Mouse (Mus musculus) forebrain, embryonic 10.5 days (tissue): ENCODE data around the gene Krit1. TPM values are rescaled to one million over a fixed set of nuclear protein-coding genes. Genes with fewer than 3 reads are reported as not detected.
"Not testable (repeated sequence)": the region's sequence is repeated elsewhere in the genome, so short reads cannot be mapped to it uniquely, and the experiment has no call there.

Source experiments
- DNase-seq: peaks from one replicate; pipeline ENCODE4 v3.0.0-alpha.2; 2017; ENCODE audit warnings: low spot score; ENCODE audit errors: extremely low spot score
- H3K27ac ChIP-seq: fragments of 300-500 bp; sonication (generic); 2 replicates; pipeline ENCODE4 v1.5.1; 2016; ENCODE audit warnings: mild to moderate bottlenecking
- H3K27me3 ChIP-seq: fragments of 300-500 bp; sonication (generic); 2 replicates; pipeline ENCODE4 v1.6.1; 2016; ENCODE audit warnings: mild to moderate bottlenecking; ENCODE audit not compliant: poor library complexity, severe bottlenecking
- H3K36me3 ChIP-seq: fragments of 300-500 bp; sonication (generic); replicated peaks from 2 replicates; pipeline ENCODE4 v1.6.1; 2016; ENCODE audit warnings: mild to moderate bottlenecking, moderate library complexity
- H3K4me1 ChIP-seq: fragments of 300-500 bp; sonication (generic); 2 replicates; pipeline ENCODE4 v1.6.1; 2016
- H3K4me3 ChIP-seq: fragments of 300-500 bp; sonication (generic); 2 replicates; pipeline ENCODE4 v1.5.1; 2016; ENCODE audit warnings: mild to moderate bottlenecking, moderate library complexity
- H3K9me3 ChIP-seq: fragments of 300-500 bp; sonication (generic); 2 replicates; pipeline ENCODE4 v1.6.1; 2016; ENCODE audit warnings: mild to moderate bottlenecking, moderate library complexity
- WGBS: fragments of 180-500 bp; shearing (Covaris S2); methylation state at CpG from one replicate; pipeline ENCODE4 v1.1.7; 2016; 5-methylcytosine and 5-hydroxymethylcytosine counted together
- polyA plus RNA-seq: library from polyadenylated mRNA; unstranded; fragments of >200 nt; fragmentation: Nextera tagmentation; extraction: Ambion mirVana; gene quantifications from 2 replicates; pipeline ENCODE4 v1.2.1, GENCODE M21; 2016

Gene Krit1
- polyA plus RNA-seq, 1 experiment from 2014 or later, result 61.5 TPM

GRCm38 (mm10) chr5:3801672-3802432, 1.1 kb upstream of the Krit1 start:
- WGBS, result 10% methylated on average over 18 of the region's 18 CpGs
- H3K4me1 ChIP-seq, result peaks cover 31% of the 10 kb centered on the region
- peak overlapping the region; percentile 88 for H3K4me3 ChIP-seq
- H3K27ac ChIP-seq, result peak overlapping the region; percentile 94
- H3K36me3 ChIP-seq, result no peaks in the 10 kb centered on the region; the same call in 1 of the 2 replicates
- H3K27me3 ChIP-seq, result no peaks in the 10 kb centered on the region
- no peak for DNase-seq
- H3K9me3 ChIP-seq, result no peaks in the 10 kb centered on the region

DNA sequence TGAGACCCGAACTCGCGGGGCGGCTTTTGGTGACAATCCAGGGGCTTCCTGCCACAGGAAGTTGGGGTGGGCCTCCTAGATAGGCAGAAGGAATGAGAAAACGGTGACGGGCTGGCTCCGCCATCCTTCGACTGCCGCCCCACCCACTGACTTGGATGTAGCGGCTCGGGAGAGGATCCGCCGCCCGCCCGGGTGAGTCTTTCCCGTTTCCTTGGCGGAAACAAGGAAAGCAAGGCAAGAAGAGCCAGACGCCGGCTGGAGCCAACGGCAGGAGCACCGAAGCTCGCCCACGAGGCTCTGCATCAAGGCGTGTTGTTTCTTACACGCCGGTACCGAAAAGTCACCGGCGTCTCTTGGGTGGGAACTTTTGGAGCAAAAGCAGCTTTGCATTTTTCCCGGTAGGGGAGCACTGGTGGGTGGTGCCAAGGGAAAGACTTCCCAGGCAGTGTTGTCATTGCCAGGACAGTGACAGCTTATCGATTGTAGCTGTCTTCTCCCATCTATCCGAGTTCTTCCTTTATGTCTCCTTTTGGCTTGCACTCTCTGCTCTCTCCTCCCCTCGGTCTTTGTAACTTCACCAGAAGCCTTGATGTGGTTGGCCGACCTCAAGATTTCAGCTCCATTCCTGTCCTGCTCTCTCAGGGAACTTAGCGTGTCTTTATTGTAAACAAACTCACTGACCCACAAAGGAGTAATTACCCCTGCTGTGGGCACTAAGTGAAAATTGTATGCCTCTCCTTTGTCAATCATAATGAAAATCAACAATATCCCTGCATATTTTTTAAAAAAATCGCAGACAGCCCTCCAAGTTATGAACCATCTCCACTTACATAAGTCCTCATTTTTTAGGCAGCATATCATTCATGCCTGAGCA, 545 bp downstream of the Krit1 start:
- peak overlapping the region; percentile 88 for H3K4me3 ChIP-seq
- peaks cover 31% of the 10 kb centered on the region for H3K4me1 ChIP-seq
- H3K9me3 ChIP-seq, result no peaks in the 10 kb centered on the region
- H3K27me3 ChIP-seq, result no peaks in the 10 kb centered on the region
- H3K27ac ChIP-seq, result peak overlapping the region; percentile 94
- 1% methylated on average over 36 of the region's 36 CpGs for WGBS
- no peak for DNase-seq
- peaks cover 5% of the 10 kb centered on the region; the same call in 1 of the 2 replicates for H3K36me3 ChIP-seq

- peaks cover 14% of the 10 kb centered on the region for H3K4me1 ChIP-seq
- no peak for DNase-seq
- H3K9me3 ChIP-seq, result no peaks in the 10 kb centered on the region
- no peaks in the 10 kb centered on the region for H3K27me3 ChIP-seq
- H3K4me3 ChIP-seq, result no peak overlapping the region
- peaks cover 37% of the 10 kb centered on the region for H3K36me3 ChIP-seq
- 97% methylated on average over 1 of the region's 1 CpGs for WGBS
- no peak overlapping the region for H3K27ac ChIP-seq
These were observed 5.5 kb downstream of the Krit1 start for GRCm38 (mm10) chr5:3808472-3808871.

DNA sequence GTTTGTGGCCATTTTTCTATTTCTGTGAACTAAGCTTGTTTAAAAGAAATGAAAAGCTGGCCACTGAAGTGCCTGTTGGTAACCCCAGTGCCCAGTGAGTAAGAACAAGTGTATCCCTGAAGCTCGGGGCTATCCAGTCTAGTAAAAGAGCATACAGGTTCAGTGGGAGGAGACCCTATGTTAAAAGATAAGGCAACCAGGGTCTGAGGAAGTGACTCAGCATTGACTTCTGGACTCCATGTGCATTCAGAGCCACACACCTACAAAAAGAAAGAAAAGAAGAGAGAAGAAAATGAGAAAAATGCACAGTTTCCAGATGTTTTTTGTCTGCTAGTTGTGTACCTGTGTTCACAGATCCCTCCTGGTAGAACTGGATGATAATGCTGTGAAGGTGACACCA, 31.1 kb downstream of the Krit1 start:
- no peaks in the 10 kb centered on the region for H3K27me3 ChIP-seq
- 78% methylated on average over 1 of the region's 1 CpGs for WGBS
- peaks cover 71% of the 10 kb centered on the region for H3K36me3 ChIP-seq
- no peaks in the 10 kb centered on the region for H3K4me1 ChIP-seq
- no peak overlapping the region for H3K4me3 ChIP-seq
- no peak overlapping the region for H3K27ac ChIP-seq
- H3K9me3 ChIP-seq, result peaks cover 4% of the 10 kb centered on the region; the same call in 1 of the 2 replicates
- no peak for DNase-seq

- H3K27me3 ChIP-seq, result peaks cover 6% of the 10 kb centered on the region; the same call in 1 of the 2 replicates
- no peaks in the 10 kb centered on the region for H3K9me3 ChIP-seq
- H3K36me3 ChIP-seq, result peaks cover 28% of the 10 kb centered on the region
- H3K4me3 ChIP-seq, result peak within 1 kb of the TSS; percentile 49
- no peak within 1 kb of the TSS; the same call in 1 of the 2 replicates for H3K27ac ChIP-seq
- peak; percentile 21 for DNase-seq
- peaks cover 6% of the 10 kb centered on the region for H3K4me1 ChIP-seq
- 7% methylated on average over 24 of the region's 24 CpGs for WGBS
These were observed 42.0 kb downstream of the Krit1 start, which contains the start of gene Lrrd1 for GRCm38 (mm10) chr5:3845026-3845425. Lrrd1 (plus strand) TSS chr5:3845173.

- no peaks in the 10 kb centered on the region for H3K9me3 ChIP-seq
- no peaks in the 10 kb centered on the region for H3K36me3 ChIP-seq
- H3K4me3 ChIP-seq, result no peak overlapping the region
- H3K27ac ChIP-seq, result no peak overlapping the region
- H3K27me3 ChIP-seq, result no peaks in the 10 kb centered on the region
- H3K4me1 ChIP-seq, result peaks cover 6% of the 10 kb centered on the region; the same call in 1 of the 2 replicates
- no peak for DNase-seq
- 88% methylated on average over 4 of the region's 4 CpGs for WGBS
These were observed 67.2 kb downstream of the Krit1 start for GRCm38 (mm10) chr5:3870161-3870560.

DNA sequence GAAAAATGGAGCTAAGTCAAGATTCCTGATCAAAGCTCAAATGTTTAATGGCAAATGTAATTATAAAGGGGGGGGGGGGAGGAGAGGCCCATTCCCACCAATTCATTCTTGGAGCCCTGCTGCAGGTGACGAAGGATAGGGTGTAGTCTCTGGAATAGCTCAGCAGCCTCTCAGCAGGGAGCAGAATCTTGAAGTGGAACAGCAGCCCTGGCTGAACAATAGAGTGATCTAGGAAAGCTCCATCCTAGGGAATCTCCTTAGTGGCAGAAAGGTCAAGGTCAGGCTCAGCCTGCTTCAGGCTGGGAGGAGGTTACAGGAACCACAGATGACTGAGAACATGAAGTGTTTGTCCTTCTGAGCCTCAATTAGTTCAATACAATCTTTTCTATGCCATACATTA, 69.4 kb downstream of the Krit1 start:
- DNase-seq, result no peak
- 46% methylated on average over 1 of the region's 1 CpGs for WGBS
- Histone ChIP-seq H3K27ac (no peak overlapping the region), H3K27me3 (no peaks in the 10 kb centered on the region), H3K4me3 (no peak overlapping the region), H3K36me3 (no peaks in the 10 kb centered on the region), H3K9me3 (no peaks in the 10 kb centered on the region), H3K4me1 (peaks cover 6% of the 10 kb centered on the region; the same call in 1 of the 2 replicates)

DNA sequence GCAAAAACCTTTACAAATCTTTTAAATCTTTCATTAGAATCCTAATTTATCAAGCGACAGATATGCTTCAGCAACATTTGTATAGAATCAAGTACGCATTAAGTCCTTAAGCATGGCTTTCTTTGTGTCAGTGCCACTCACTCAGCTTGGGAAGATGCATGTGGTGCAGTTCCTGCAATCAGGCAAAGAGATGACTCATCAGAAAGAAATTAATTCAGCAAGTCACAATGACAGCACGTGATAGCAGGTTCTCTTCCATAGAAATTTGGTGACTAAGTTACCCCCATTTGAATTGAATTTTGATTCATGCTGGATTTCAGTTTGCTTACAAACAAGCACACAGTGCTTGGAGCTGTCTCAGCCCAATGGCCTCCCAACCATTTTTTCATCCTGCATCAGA, 70.5 kb downstream of the Krit1 start:
- WGBS, result 90% methylated on average over 3 of the region's 3 CpGs
- Histone ChIP-seq H3K4me3 (no peak overlapping the region), H3K4me1 (peaks cover 6% of the 10 kb centered on the region; the same call in 1 of the 2 replicates), H3K36me3 (no peaks in the 10 kb centered on the region), H3K9me3 (no peaks in the 10 kb centered on the region), H3K27ac (no peak overlapping the region), H3K27me3 (no peaks in the 10 kb centered on the region)
- no peak for DNase-seq

GRCm38 (mm10) chr5:3886862-3887261, 83.9 kb downstream of the Krit1 start:
- H3K27me3 ChIP-seq, H3K4me3 ChIP-seq, H3K27ac ChIP-seq, H3K9me3 ChIP-seq, H3K36me3 ChIP-seq, H3K4me1 ChIP-seq, DNase-seq: not testable (repeated sequence)
- WGBS, result 96% methylated on average over 7 of the region's 7 CpGs

DNA sequence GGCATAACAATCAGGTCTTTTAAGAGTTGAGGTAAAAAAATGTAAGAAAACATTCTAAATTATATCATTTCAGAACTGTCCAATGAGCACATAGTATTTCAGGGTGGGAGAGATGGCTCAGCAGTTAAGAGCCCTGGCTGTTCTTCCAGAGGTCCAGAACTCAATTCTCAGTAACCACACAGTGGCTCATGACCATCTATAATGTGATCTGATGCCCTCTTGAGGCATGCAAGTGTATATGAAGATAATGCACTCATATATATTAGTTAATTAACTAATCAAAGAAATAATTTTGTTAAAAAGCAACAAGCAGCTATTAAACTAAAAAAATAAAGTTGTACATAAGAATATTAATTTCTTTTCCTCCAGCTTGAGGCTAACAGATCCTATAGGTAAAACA, 86.2 kb downstream of the Krit1 start:
- peaks cover 8% of the 10 kb centered on the region for H3K4me1 ChIP-seq
- H3K4me3 ChIP-seq, result no peak overlapping the region
- DNase-seq, result no peak
- H3K27ac ChIP-seq, result no peak overlapping the region
- no peaks in the 10 kb centered on the region for H3K36me3 ChIP-seq
- H3K27me3 ChIP-seq, result no peaks in the 10 kb centered on the region
- H3K9me3 ChIP-seq, result no peaks in the 10 kb centered on the region

- WGBS, result 5% methylated on average over 10 of the region's 47 CpGs
- not testable (repeated sequence) for H3K36me3 ChIP-seq, DNase-seq, H3K4me1 ChIP-seq, H3K27me3 ChIP-seq, H3K27ac ChIP-seq, H3K9me3 ChIP-seq
- H3K4me3 ChIP-seq, result peak within 1 kb of the TSS; percentile 58
These were observed 90.7 kb downstream of the Krit1 start, which contains the start of gene Mterf1a for GRCm38 (mm10) chr5:3893459-3894293. Mterf1a (minus strand) TSS chr5:3893933.

GRCm38 (mm10) chr5:3894294-3894619, 91.3 kb downstream of the Krit1 start:
- 90% methylated on average over 4 of the region's 4 CpGs for WGBS
- DNase-seq, result not testable (repeated sequence)
- H3K4me3 ChIP-seq, result peak overlapping the region; percentile 32

More at GRCm38 (mm10) chr5:3894294-3894619, 91.3 kb downstream of the Krit1 start:
- not testable (repeated sequence) for H3K9me3 ChIP-seq, H3K27me3 ChIP-seq, H3K4me1 ChIP-seq, H3K27ac ChIP-seq, H3K36me3 ChIP-seq
